Mouse (Mus musculus) spleen, adult 18-20 months (tissue): ENCODE results near the gene Steap1.

Experiments used
- DNase-seq, 2 experiments: peaks; one replicate each; pipeline ENCODE4 v3.0.0; 2022; ENCODE audit warnings: mixed read lengths in 2 of 2

Gene Steap1

GRCm38 (mm10) chr5:5686973-5687372 is 62.2 kb downstream of the Steap1 start:
- no peak for DNase-seq
